Mouse (Mus musculus) forebrain, embryonic 15.5 days (tissue): ENCODE data around the gene Vstm4. TPM values are rescaled to one million over a fixed set of nuclear protein-coding genes. Genes with fewer than 3 reads are reported as not detected.

Experiments
- ATAC-seq: fragments of 200-750 bp; cut with Nextera tagmentation; replicated peaks from 2 replicates; pipeline ENCODE4 v1.8.0; 2017; ENCODE audit warnings: mild to moderate bottlenecking, moderate TSS enrichment, moderate library complexity
- H3K27ac ChIP-seq: fragments of 300-500 bp; sonication (generic); replicated peaks from 2 replicates; pipeline ENCODE4 v1.5.1; 2015; ENCODE audit warnings: mild to moderate bottlenecking, inconsistent platforms
- H3K27me3 ChIP-seq: fragments of 300-500 bp; sonication (generic); 2 replicates; pipeline ENCODE4 v1.6.1; 2015; ENCODE audit warnings: inconsistent platforms
- H3K36me3 ChIP-seq: fragments of 300-500 bp; sonication (generic); 2 replicates; pipeline ENCODE4 v1.6.1; 2015; ENCODE audit warnings: mild to moderate bottlenecking, inconsistent platforms
- H3K4me1 ChIP-seq: fragments of 300-500 bp; sonication (generic); 2 replicates; pipeline ENCODE4 v1.6.1; 2015; ENCODE audit warnings: inconsistent platforms
- H3K4me2 ChIP-seq: fragments of 300-500 bp; sonication (generic); replicated peaks from 2 replicates; pipeline ENCODE4 v1.6.1; 2015; ENCODE audit warnings: mild to moderate bottlenecking, inconsistent platforms
- H3K4me3 ChIP-seq: fragments of 300-500 bp; sonication (generic); 2 replicates; pipeline ENCODE4 v1.5.1; 2015; ENCODE audit warnings: mild to moderate bottlenecking, inconsistent platforms
- H3K9ac ChIP-seq: fragments of 300-500 bp; sonication (generic); replicated peaks from 2 replicates; pipeline ENCODE4 v1.6.1; 2015; ENCODE audit warnings: mild to moderate bottlenecking, inconsistent platforms
- H3K9me3 ChIP-seq: fragments of 300-500 bp; sonication (generic); 2 replicates; pipeline ENCODE4 v1.6.1; 2016; ENCODE audit warnings: inconsistent platforms
- WGBS: fragments of 180-500 bp; shearing (Covaris S2); methylation state at CpG from one replicate; pipeline ENCODE4 v1.1.7; 2015; ENCODE audit warnings: mixed read lengths; 5-methylcytosine and 5-hydroxymethylcytosine counted together
- polyA plus RNA-seq: library from polyadenylated mRNA; unstranded; fragments of >200 nt; fragmentation: Nextera tagmentation; extraction: Ambion mirVana; gene quantifications from 2 replicates; pipeline ENCODE4 v1.2.1, GENCODE M21; 2015

Vstm4 gene
- polyA plus RNA-seq, 1 experiment from 2014 or later: 7.1 TPM

GRCm38 (mm10) chr14:32911187-32911586, 54.6 kb downstream of the Vstm4 start:
- peaks cover 12% of the 10 kb centered on the region for H3K4me1 ChIP-seq
- no peak overlapping the region for H3K27ac ChIP-seq
- ATAC-seq: no peak
- no peaks in the 10 kb centered on the region for H3K36me3 ChIP-seq
- 87% methylated on average over 4 of the region's 4 CpGs for WGBS
- no peaks in the 10 kb centered on the region for H3K27me3 ChIP-seq
- no peaks in the 10 kb centered on the region for H3K9me3 ChIP-seq
- H3K4me3 ChIP-seq: no peak overlapping the region
- H3K4me2 ChIP-seq: no peak overlapping the region
- H3K9ac ChIP-seq: no peak overlapping the region

- WGBS: 47% methylated on average over 2 of the region's 2 CpGs
- H3K4me2 ChIP-seq: no peak overlapping the region
- ATAC-seq: no peak
These were observed 58.8 kb downstream of the Vstm4 start for GRCm38 (mm10) chr14:32915360-32915759.

GRCm38 (mm10) chr14:32917919-32918318, 61.4 kb downstream of the Vstm4 start:
- H3K4me3 ChIP-seq: no peak overlapping the region
- no peak overlapping the region for H3K4me2 ChIP-seq
- H3K27me3 ChIP-seq: no peaks in the 10 kb centered on the region
- no peaks in the 10 kb centered on the region for H3K4me1 ChIP-seq
- ATAC-seq: no peak
- WGBS: 96% methylated on average over 1 of the region's 1 CpGs
- H3K9ac ChIP-seq: no peak overlapping the region
- no peaks in the 10 kb centered on the region for H3K36me3 ChIP-seq
- H3K9me3 ChIP-seq: no peaks in the 10 kb centered on the region
- no peak overlapping the region for H3K27ac ChIP-seq

More at GRCm38 (mm10) chr14:32915360-32915759, 58.8 kb downstream of the Vstm4 start:
- Histone ChIP-seq H3K9me3 (no peaks in the 10 kb centered on the region), H3K27me3 (no peaks in the 10 kb centered on the region), H3K36me3 (no peaks in the 10 kb centered on the region), H3K27ac (no peak overlapping the region), H3K4me3 (no peak overlapping the region), H3K9ac (no peak overlapping the region), H3K4me1 (no peaks in the 10 kb centered on the region)

GRCm38 (mm10) chr14:32923871-32924270, 67.3 kb downstream of the Vstm4 start:
- H3K27ac ChIP-seq: no peak overlapping the region
- no peak overlapping the region for H3K4me2 ChIP-seq
- no peak overlapping the region for H3K9ac ChIP-seq
- no peaks in the 10 kb centered on the region for H3K4me1 ChIP-seq
- H3K27me3 ChIP-seq: no peaks in the 10 kb centered on the region
- H3K4me3 ChIP-seq: no peak overlapping the region
- WGBS: 89% methylated on average over 9 of the region's 9 CpGs
- H3K9me3 ChIP-seq: no peaks in the 10 kb centered on the region
- no peak for ATAC-seq
- no peaks in the 10 kb centered on the region for H3K36me3 ChIP-seq

GRCm38 (mm10) chr14:32931709-32932108, 75.2 kb downstream of the Vstm4 start:
- WGBS: 94% methylated on average over 10 of the region's 10 CpGs

GRCm38 (mm10) chr14:32932220-32932619, 75.7 kb downstream of the Vstm4 start:
- no peaks in the 10 kb centered on the region for H3K9me3 ChIP-seq
- peaks cover 4% of the 10 kb centered on the region; the same call in 1 of the 2 replicates for H3K4me1 ChIP-seq
- no peak for ATAC-seq
- no peaks in the 10 kb centered on the region for H3K27me3 ChIP-seq
- no peak overlapping the region for H3K9ac ChIP-seq
- no peak overlapping the region for H3K27ac ChIP-seq
- no peak overlapping the region for H3K4me3 ChIP-seq
- no peaks in the 10 kb centered on the region for H3K36me3 ChIP-seq
- 90% methylated on average over 8 of the region's 8 CpGs for WGBS
- H3K4me2 ChIP-seq: no peak overlapping the region

More at GRCm38 (mm10) chr14:32931709-32932108, 75.2 kb downstream of the Vstm4 start:
- H3K4me1 ChIP-seq: peaks cover 4% of the 10 kb centered on the region; the same call in 1 of the 2 replicates
- H3K9ac ChIP-seq: no peak overlapping the region
- H3K4me2 ChIP-seq: no peak overlapping the region
- H3K9me3 ChIP-seq: no peaks in the 10 kb centered on the region
- no peak for ATAC-seq
- no peak overlapping the region for H3K4me3 ChIP-seq
- H3K27me3 ChIP-seq: no peaks in the 10 kb centered on the region
- H3K27ac ChIP-seq: no peak overlapping the region
- no peaks in the 10 kb centered on the region for H3K36me3 ChIP-seq

- WGBS: 43% methylated on average over 6 of the region's 6 CpGs
- Histone ChIP-seq H3K4me1 (peaks cover 4% of the 10 kb centered on the region; the same call in 1 of the 2 replicates), H3K4me3 (no peak overlapping the region), H3K36me3 (no peaks in the 10 kb centered on the region), H3K27me3 (no peaks in the 10 kb centered on the region), H3K9ac (no peak overlapping the region), H3K4me2 (no peak overlapping the region), H3K27ac (no peak overlapping the region), H3K9me3 (no peaks in the 10 kb centered on the region)
- peak; percentile 82; the same call in 1 of the 2 replicates for ATAC-seq
These were observed 77.5 kb downstream of the Vstm4 start for GRCm38 (mm10) chr14:32934064-32934463.

- Histone ChIP-seq H3K4me1 (no peaks in the 10 kb centered on the region), H3K27ac (no peak overlapping the region), H3K9ac (no peak overlapping the region), H3K4me2 (no peak overlapping the region), H3K27me3 (no peaks in the 10 kb centered on the region), H3K9me3 (no peaks in the 10 kb centered on the region), H3K36me3 (no peaks in the 10 kb centered on the region), H3K4me3 (no peak overlapping the region)
- ATAC-seq: no peak
- 82% methylated on average over 5 of the region's 5 CpGs for WGBS
These were observed 82.7 kb downstream of the Vstm4 start for GRCm38 (mm10) chr14:32939217-32939616.

- no peaks in the 10 kb centered on the region for H3K36me3 ChIP-seq
- no peak overlapping the region for H3K9ac ChIP-seq
- no peak overlapping the region for H3K4me2 ChIP-seq
- 96% methylated on average over 2 of the region's 2 CpGs for WGBS
- ATAC-seq: no peak
- H3K27ac ChIP-seq: no peak overlapping the region
- H3K9me3 ChIP-seq: no peaks in the 10 kb centered on the region
- H3K27me3 ChIP-seq: no peaks in the 10 kb centered on the region
- H3K4me1 ChIP-seq: peaks cover 11% of the 10 kb centered on the region
- no peak overlapping the region for H3K4me3 ChIP-seq
These were observed 91.0 kb downstream of the Vstm4 start for GRCm38 (mm10) chr14:32947512-32947911.

GRCm38 (mm10) chr14:32950312-32951301, 94.1 kb downstream of the Vstm4 start:
- H3K36me3 ChIP-seq: no peaks in the 10 kb centered on the region
- H3K9ac ChIP-seq: no peak overlapping the region
- H3K27me3 ChIP-seq: no peaks in the 10 kb centered on the region
- H3K4me2 ChIP-seq: 0 out of 2 replicates have a peak overlapping the region, but pooled peaks have one; percentile 4
- no peak overlapping the region for H3K4me3 ChIP-seq
- H3K9me3 ChIP-seq: no peaks in the 10 kb centered on the region
- H3K4me1 ChIP-seq: peaks cover 11% of the 10 kb centered on the region
- 40% methylated on average over 20 of the region's 20 CpGs for WGBS
- ATAC-seq: peak; percentile 82
- peak overlapping the region; percentile 50 for H3K27ac ChIP-seq

GRCm38 (mm10) chr14:32956486-32956885, 99.9 kb downstream of the Vstm4 start:
- H3K27ac ChIP-seq: no peak overlapping the region
- WGBS: 51% methylated on average over 8 of the region's 8 CpGs
- H3K9ac ChIP-seq: no peak overlapping the region
- no peak overlapping the region for H3K4me3 ChIP-seq
- H3K9me3 ChIP-seq: no peaks in the 10 kb centered on the region
- ATAC-seq: no peak
- no peak overlapping the region for H3K4me2 ChIP-seq
- H3K4me1 ChIP-seq: peaks cover 5% of the 10 kb centered on the region; the same call in 1 of the 2 replicates
- H3K27me3 ChIP-seq: no peaks in the 10 kb centered on the region
- no peaks in the 10 kb centered on the region for H3K36me3 ChIP-seq

- no peaks in the 10 kb centered on the region for H3K27me3 ChIP-seq
- H3K9ac ChIP-seq: no peak overlapping the region
- no peak overlapping the region for H3K4me2 ChIP-seq
- no peak overlapping the region for H3K4me3 ChIP-seq
- H3K9me3 ChIP-seq: no peaks in the 10 kb centered on the region
- no peak for ATAC-seq
- H3K36me3 ChIP-seq: no peaks in the 10 kb centered on the region
- WGBS: 87% methylated on average over 8 of the region's 8 CpGs
- no peak overlapping the region for H3K27ac ChIP-seq
- H3K4me1 ChIP-seq: peaks cover 5% of the 10 kb centered on the region; the same call in 1 of the 2 replicates
These were observed 102.1 kb downstream of the Vstm4 start for GRCm38 (mm10) chr14:32958671-32959070.
